Mouse (Mus musculus) kidney, embryonic 14.5 days (tissue): ENCODE measurements around the gene Magea1. TPM values are rescaled to one million over a fixed set of nuclear protein-coding genes. Genes with fewer than 3 reads are reported as not detected.
"Not testable (repeated sequence)": the region's sequence is repeated elsewhere in the genome, so short reads cannot be mapped to it uniquely, and the experiment has no call there.

Experiments
- ATAC-seq: fragments of 200-750 bp; cut with Nextera tagmentation; 2 replicates; pipeline ENCODE4 v1.8.0; 2017; ENCODE audit warnings: moderate number of reproducible peaks, mild to moderate bottlenecking, moderate TSS enrichment, moderate library complexity; ENCODE audit not compliant: low FRiP score, low TSS enrichment
- H3K27ac ChIP-seq: fragments of 300-500 bp; sonication (generic); 2 replicates; pipeline ENCODE4 v1.5.1; 2014; ENCODE audit warnings: low read depth, mild to moderate bottlenecking, low read length, moderate library complexity, mixed read lengths
- H3K27me3 ChIP-seq: fragments of 300-500 bp; sonication (generic); 2 replicates; pipeline ENCODE4 v1.6.1; 2014; ENCODE audit warnings: mild to moderate bottlenecking, low read length; ENCODE audit not compliant: control insufficient read depth, insufficient read depth
- H3K36me3 ChIP-seq: fragments of 300-500 bp; sonication (generic); 2 replicates; pipeline ENCODE4 v1.6.1; 2014; ENCODE audit warnings: low read length, mixed read lengths; ENCODE audit not compliant: control insufficient read depth, insufficient read depth
- H3K4me1 ChIP-seq: fragments of 300-500 bp; sonication (generic); 2 replicates; pipeline ENCODE4 v1.6.1; 2014; ENCODE audit warnings: low read length, mixed read lengths; ENCODE audit not compliant: control insufficient read depth, insufficient read depth
- H3K4me2 ChIP-seq: fragments of 300-500 bp; sonication (generic); replicated peaks from 2 replicates; pipeline ENCODE4 v1.6.1; 2014; ENCODE audit warnings: low read depth, mild to moderate bottlenecking, low read length
- H3K4me3 ChIP-seq: fragments of 300-500 bp; sonication (generic); 2 replicates; pipeline ENCODE4 v1.5.1; 2014; ENCODE audit warnings: mild to moderate bottlenecking, low read length
- H3K9ac ChIP-seq: fragments of 300-500 bp; sonication (generic); 2 replicates; pipeline ENCODE4 v1.6.1; 2014; ENCODE audit warnings: low read depth, mild to moderate bottlenecking, low read length, moderate library complexity
- H3K9me3 ChIP-seq: fragments of 300-500 bp; sonication (generic); 2 replicates; pipeline ENCODE4 v1.6.1; 2016; ENCODE audit warnings: low read length; ENCODE audit not compliant: control insufficient read depth
- WGBS: fragments of 180-500 bp; shearing (Covaris S2); extraction: QIAGEN DNeasy Blood & Tissue Kit; methylation state at CpG from one replicate; pipeline ENCODE4 v1.1.7; 2014; 5-methylcytosine and 5-hydroxymethylcytosine counted together
- polyA plus RNA-seq: library from polyadenylated mRNA; unstranded; fragments of >200 nt; fragmentation: Nextera tagmentation; extraction: Ambion mirVana; gene quantifications from 2 replicates; pipeline ENCODE4 v1.2.1, GENCODE M21; 2014

Gene Magea1
- not detected in 2 replicates for polyA plus RNA-seq

DNA sequence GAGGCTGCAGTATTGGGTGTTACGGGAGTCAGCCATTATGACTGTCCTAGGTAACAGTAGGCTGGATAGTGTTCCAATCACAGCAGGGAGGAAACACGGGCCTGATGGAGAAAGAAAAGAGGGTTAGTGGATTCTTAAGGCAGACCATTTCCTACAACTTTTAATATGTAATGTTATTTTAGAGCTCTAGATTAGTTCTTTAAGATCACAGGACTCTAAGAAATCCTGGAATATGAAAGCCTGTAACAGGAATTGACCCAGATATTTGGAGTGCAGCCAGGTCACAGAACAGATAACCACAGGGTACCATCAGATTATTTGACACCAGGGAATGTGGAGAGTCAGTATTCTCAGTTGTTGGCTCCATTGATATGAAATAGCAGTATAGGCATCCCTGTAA is at the start of gene Magea1:
TSS of gene Magea1 (minus strand) at position 101 of the 400 bp plus-strand sequence.
- not testable (repeated sequence) for H3K36me3 ChIP-seq, H3K4me1 ChIP-seq, H3K4me2 ChIP-seq, H3K27ac ChIP-seq, H3K9me3 ChIP-seq, H3K27me3 ChIP-seq, H3K4me3 ChIP-seq, H3K9ac ChIP-seq, ATAC-seq
- 83% methylated on average over 1 of the region's 2 CpGs for WGBS

DNA sequence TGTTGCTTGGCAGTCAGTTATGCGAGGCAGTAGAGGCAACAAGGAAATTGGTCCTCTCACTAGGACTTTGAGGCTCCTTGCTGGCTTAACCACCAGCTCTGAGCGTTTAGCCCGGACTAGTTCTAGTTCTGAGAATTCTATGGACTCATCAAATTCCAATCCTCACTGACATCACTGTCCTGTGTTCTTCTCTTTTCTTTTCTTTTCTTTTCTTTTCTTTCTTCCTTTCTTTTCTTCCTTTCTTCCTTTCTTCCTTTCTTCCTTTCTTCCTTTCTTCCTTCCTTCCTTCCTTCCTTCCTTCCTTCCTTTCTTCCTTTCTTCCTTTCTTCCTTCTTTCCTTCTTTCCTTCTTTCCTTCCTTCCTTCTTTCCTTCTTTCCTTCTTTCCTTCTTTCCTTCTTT is 38.7 kb upstream of the Magea1 start, which contains the start of gene Cldn34b2:
TSS of gene Cldn34b2 (minus strand) at position 101 of the 400 bp plus-strand sequence.
- ATAC-seq, H3K36me3 ChIP-seq: not testable (repeated sequence)

DNA sequence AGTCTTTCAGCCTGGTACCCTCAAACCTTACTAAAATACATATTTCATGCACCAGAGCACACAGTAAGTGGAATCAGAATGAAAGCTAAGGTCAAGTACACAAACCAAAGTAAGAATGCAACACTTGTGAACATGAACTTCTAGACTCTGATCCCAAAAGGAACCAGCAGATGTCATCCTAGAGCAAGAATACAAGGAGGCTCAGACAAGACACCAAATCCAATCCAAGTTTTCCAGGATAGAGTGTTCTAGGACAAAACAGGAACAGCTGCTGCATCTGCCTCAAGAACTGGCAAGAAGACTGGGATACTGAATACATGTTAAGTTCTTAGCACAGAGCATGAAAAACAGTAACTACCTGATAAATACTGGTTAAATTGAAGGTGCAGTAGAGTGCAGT is 8.4 kb upstream of the Magea1 start:
- no peak overlapping the region for H3K4me2 ChIP-seq
- H3K36me3 ChIP-seq = no peaks in the 10 kb centered on the region
- no peak for ATAC-seq
- H3K9me3 ChIP-seq = no peaks in the 10 kb centered on the region
- H3K4me3 ChIP-seq = no peak overlapping the region
- H3K27me3 ChIP-seq = no peaks in the 10 kb centered on the region
- H3K9ac ChIP-seq = no peak overlapping the region
- no peak overlapping the region for H3K27ac ChIP-seq
- H3K4me1 ChIP-seq = no peaks in the 10 kb centered on the region

More for the DNA sequence above, 38.7 kb upstream of the Magea1 start, which contains the start of gene Cldn34b2:
- H3K27ac ChIP-seq, H3K9me3 ChIP-seq, H3K4me3 ChIP-seq, H3K27me3 ChIP-seq, H3K4me1 ChIP-seq, H3K9ac ChIP-seq, H3K4me2 ChIP-seq: not testable (repeated sequence)
- WGBS = 83% methylated on average over 3 of the region's 3 CpGs

DNA sequence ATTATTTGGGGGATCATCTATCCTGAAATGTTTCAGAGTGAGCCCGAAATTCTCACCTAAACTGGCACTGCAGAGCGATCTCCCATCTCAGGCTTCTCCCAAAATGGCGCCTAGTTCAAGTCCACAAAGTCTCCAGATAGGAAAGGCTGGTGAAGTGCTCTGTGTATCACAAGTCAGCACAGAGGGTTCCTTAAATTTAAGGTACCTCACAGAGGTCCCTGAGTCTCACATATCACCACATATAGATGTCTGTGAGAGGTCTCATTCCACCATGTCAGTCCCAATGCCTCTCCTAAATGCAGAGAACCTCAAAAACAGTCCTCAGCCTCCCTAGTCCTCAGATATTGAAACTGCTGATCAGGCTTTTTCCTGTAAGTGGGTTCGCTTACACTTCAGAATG is 4.0 kb upstream of the Magea1 start, which contains the start of gene Magea2:
TSS of gene Magea2 (minus strand) at position 101 of the 400 bp plus-strand sequence.
- not testable (repeated sequence) for H3K27me3 ChIP-seq, H3K27ac ChIP-seq, H3K9me3 ChIP-seq, ATAC-seq, H3K4me1 ChIP-seq, H3K4me3 ChIP-seq, H3K36me3 ChIP-seq, H3K9ac ChIP-seq, H3K4me2 ChIP-seq
- 79% methylated on average over 3 of the region's 4 CpGs for WGBS

DNA sequence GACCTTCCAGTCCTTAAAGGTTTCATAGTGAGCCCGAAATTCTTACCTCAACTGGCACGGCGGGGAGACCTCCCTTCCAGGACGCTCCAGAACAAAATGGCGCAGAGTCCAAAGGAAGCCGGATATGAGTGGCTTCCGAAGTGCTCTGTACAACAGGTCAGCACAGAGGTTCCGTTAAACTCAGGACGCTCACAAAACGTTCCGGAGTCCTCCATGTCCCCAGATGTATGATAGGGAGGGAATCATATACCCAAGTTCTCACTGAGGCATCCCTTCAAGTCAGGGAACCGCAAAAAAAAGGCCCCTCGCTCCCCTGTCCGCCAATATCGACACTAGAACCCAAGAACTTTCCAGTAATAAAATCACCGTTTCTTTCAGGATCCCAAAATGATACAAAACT is 26.5 kb downstream of the Magea1 start, which contains the start of gene Magea5:
TSS of gene Magea5 (minus strand) at position 101 of the 400 bp plus-strand sequence.
- H3K4me2 ChIP-seq, H3K36me3 ChIP-seq, ATAC-seq, H3K4me1 ChIP-seq, H3K4me3 ChIP-seq, H3K27ac ChIP-seq, H3K27me3 ChIP-seq, H3K9ac ChIP-seq, H3K9me3 ChIP-seq: not testable (repeated sequence)
- 91% methylated on average over 13 of the region's 16 CpGs for WGBS

Other genes starting within 250 kb of the Magea1 start
- not detected in 2 replicates for gene Cldn34b1, start 199.5 kb downstream of the Magea1 start, polyA plus RNA-seq
- gene Magea6, start 153.8 kb downstream of the Magea1 start, polyA plus RNA-seq = not detected in 2 replicates
- not detected in 2 replicates for gene Magea3, start 140.3 kb downstream of the Magea1 start, polyA plus RNA-seq
- gene Magea8, start 93.9 kb downstream of the Magea1 start, polyA plus RNA-seq = not detected in 2 replicates
- not detected in 2 replicates for gene Magea5, start 26.6 kb downstream of the Magea1 start, polyA plus RNA-seq
- gene Magea2, start 3.9 kb upstream of the Magea1 start, polyA plus RNA-seq = not detected in 2 replicates
- gene Cldn34b2, start 38.6 kb upstream of the Magea1 start, polyA plus RNA-seq = not detected in 2 replicates
- 130 and 140 TPM in 2 replicates for gene Sat1, start 126.7 kb upstream of the Magea1 start, polyA plus RNA-seq
- gene Acot9, start 172.7 kb upstream of the Magea1 start, polyA plus RNA-seq = 31.8 and 34.8 TPM in 2 replicates